Comparison of ENCODE assay signal across 8 mouse cellular contexts in the genomic region with DNA sequence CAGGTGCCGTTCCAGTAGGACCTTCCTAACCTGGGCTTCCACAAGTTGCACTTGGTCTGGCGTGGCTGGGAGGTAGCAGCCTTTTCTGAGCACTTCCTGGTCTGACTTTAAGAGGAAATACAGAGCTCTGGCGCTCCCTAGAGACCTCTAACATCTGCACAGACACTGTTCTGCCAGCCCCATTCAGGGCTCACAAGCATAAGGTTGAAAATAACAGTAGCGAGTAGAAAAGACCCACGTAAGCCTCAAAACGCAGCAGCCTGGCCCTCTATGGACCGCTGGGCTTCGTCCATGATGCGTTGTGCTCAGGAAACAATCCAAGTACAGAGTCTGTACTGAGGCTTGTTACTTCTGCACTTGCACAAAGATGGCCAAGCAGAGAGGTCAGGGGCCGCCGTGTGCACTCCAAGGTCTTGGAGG. TPM values are rescaled to one million over a fixed set of nuclear protein-coding genes. Genes with fewer than 3 reads are reported as not detected.
DNase-seq lines count a peak whose midpoint lies in the region; ATAC-seq and TF ChIP-seq lines count a peak whose summit lies in the region.

No protein-coding gene starts in this region.

- intact Hi-C loops in left cerebral cortex, adult 2 months (cut with DNase I), result no loop called here

- ATAC-seq in activated CD4-positive, CD25-positive, alpha-beta regulatory T cell, adult 4 months, result peak; percentile 94
- no peak; the same call in 1 of the 2 replicates for ATAC-seq in heart, embryonic 14.5 days (ENCODE audit: insufficient number of reproducible peaks, insufficient read depth, low FRiP score, low read depth)

- TF ChIP-seq POLR2A in liver, adult 2 months (IDR thresholded peaks at IDR 0.05; ENCODE audit: extremely low read depth, insufficient read depth, low read length), result no peak

- no peak for DNase-seq in left cerebral cortex, adult 2 months (ENCODE audit: extremely low spot score in 1 of 2, low spot score in 2 of 2)
- no peak for DNase-seq in left cerebral cortex, adult 8-10 months (ENCODE audit: low spot score in 2 of 2)
- peak; percentile 55 for DNase-seq in liver, adult 2 months (ENCODE audit: extremely low read depth, low read depth, low spot score)
- peak; percentile 55 for DNase-seq in retina, postnatal 1 day
- no peak for DNase-seq in frontal cortex, postnatal 10 days (ENCODE audit: low spot score in 2 of 2)
- DNase-seq in left cerebral cortex, adult 9 months (ENCODE audit: low spot score in 2 of 2), result no peak

- peaks cover 78% of the 10 kb centered on the region for H3K79me2 ChIP-seq in liver, adult 2 months (ENCODE audit: control insufficient read depth, insufficient read depth, low read length)

- no peaks in the 10 kb centered on the region for H3K27me3 ChIP-seq in heart, embryonic 14.5 days (ENCODE audit: control insufficient read depth, insufficient read depth, low read length)
- no peaks in the 10 kb centered on the region for H3K27me3 ChIP-seq in liver, adult 2 months (ENCODE audit: control insufficient read depth, insufficient read depth, low read length)

- peak overlapping the region; percentile 50 for H3K4me2 ChIP-seq in heart, embryonic 14.5 days (ENCODE audit: low read length)

- H3K9me3 ChIP-seq in heart, embryonic 14.5 days (ENCODE audit: control insufficient read depth, low read length), result no peaks in the 10 kb centered on the region

- WGBS in heart, embryonic 14.5 days, result 21% methylated on average over 11 of the region's 11 CpGs
- WGBS in liver, adult 2 months, result 8% methylated on average over 11 of the region's 11 CpGs

- no peak overlapping the region for H3K4me3 ChIP-seq in left cerebral cortex, adult 2 months
- no peak overlapping the region for H3K4me3 ChIP-seq in heart, embryonic 14.5 days (ENCODE audit: control insufficient read depth in 1 of 2, insufficient read depth in 1 of 2, low read depth in 1 of 2, low read length in 2 of 2)
- H3K4me3 ChIP-seq in liver, adult 2 months (ENCODE audit: insufficient read depth, low read depth, low read length), result no peak overlapping the region

- 0 out of 2 replicates have a peak overlapping the region, but pooled peaks have one; percentile 8 for H3K9ac ChIP-seq in heart, embryonic 14.5 days (ENCODE audit: low read length)
- peak overlapping the region; percentile 7 for H3K9ac ChIP-seq in liver, adult 2 months (ENCODE audit: low read depth, low read length)

- H3K36me3 ChIP-seq in heart, embryonic 14.5 days (ENCODE audit: control insufficient read depth, insufficient read depth, low read length), result no peaks in the 10 kb centered on the region
- H3K36me3 ChIP-seq in liver, adult 2 months (ENCODE audit: control insufficient read depth, insufficient read depth, low read length), result peaks cover 7% of the 10 kb centered on the region

- peak; percentile 43 for TF ChIP-seq CTCF in left cerebral cortex, adult 2 months (IDR thresholded peaks at IDR 0.05)
- TF ChIP-seq CTCF in liver, adult 2 months (IDR thresholded peaks at IDR 0.05; ENCODE audit: low read depth, low read length), result peak; percentile 30

- peak overlapping the region; percentile 60 for H3K27ac ChIP-seq in left cerebral cortex, adult 2 months
- H3K27ac ChIP-seq in heart, embryonic 14.5 days (replicated peaks in 1 of 2; ENCODE audit: control insufficient read depth in 1 of 2, insufficient read depth in 1 of 2, low read depth in 2 of 2, low read length in 2 of 2), result no peak overlapping the region
- peak overlapping the region; percentile 20; the same call in 1 of the 2 replicates for H3K27ac ChIP-seq in liver, adult 2 months (replicated peaks; ENCODE audit: insufficient read depth, low read depth, low read length)

- H3K4me1 ChIP-seq in heart, embryonic 14.5 days (ENCODE audit: control insufficient read depth in 2 of 2, insufficient read depth in 2 of 2, low read length in 2 of 2), result peaks cover 10 to 20% of the 10 kb centered on the region in 2 experiments
- H3K4me1 ChIP-seq in liver, adult 2 months (ENCODE audit: control insufficient read depth, insufficient read depth, low read length), result peaks cover 61% of the 10 kb centered on the region

RNA-seq across cellular contexts. Expression of gene Klf9, which starts 10.6 kb away (rescaled TPM):
- total RNA-seq in left cerebral cortex, adult 2 months (2021), result 100 to 1,000 TPM; 200 to 205 TPM
- total RNA-seq in left cerebral cortex, adult 8-10 months (2022), result 100 to 1,000 TPM; 162 to 191 (median 170) TPM
- polyA plus RNA-seq in activated CD4-positive, CD25-positive, alpha-beta regulatory T cell, adult 4 months (2017; shearing (Covaris generic)), result 1 to 10 TPM; 1.7 to 2.8 TPM
- 1.7 and 1.8 TPM in 2 replicates for polyA plus RNA-seq in heart, embryonic 14.5 days (2014; fragmentation: Nextera tagmentation; extraction: Ambion mirVana)
- 75.0 and 81.6 TPM in 2 replicates for total RNA-seq in liver, adult 2 months (2014; rRNA removed)
- 32.4 and 32.7 TPM in 2 replicates for polyA plus RNA-seq in liver, adult 2 months (2012; rRNA removed)

Comparison
In these comparisons a context has a peak if more than half of its experiments do, and no peak if none do; other contexts are left out.
1. DNase-seq: peak in liver, adult 2 months (single experiment) and retina, postnatal 1 day (single experiment); none in left cerebral cortex, adult 2 months (0 of 2), left cerebral cortex, adult 8-10 months (0 of 2), frontal cortex, postnatal 10 days (0 of 2) and left cerebral cortex, adult 9 months (0 of 2).
2. H3K27ac ChIP-seq: peak in left cerebral cortex, adult 2 months (single experiment) and liver, adult 2 months (single experiment); none in heart, embryonic 14.5 days (0 of 2).